Mouse (Mus musculus) gastrocnemius, postnatal 4 days (tissue): ENCODE measurements at regions not wholly inside any gene's neighbourhood (a gene's known extent, or its start where the extent isn't known, plus 50 kb on each side); places are given as distances from the start of the nearest gene placed in this dataset.

Experiments used
- DNase-seq, 2 experiments: peaks; one replicate each; pipeline ENCODE4 v3.0.0; 2021 to 2022; ENCODE audit warnings: low spot score in 2 of 2, mixed read lengths in 2 of 2

DNA sequence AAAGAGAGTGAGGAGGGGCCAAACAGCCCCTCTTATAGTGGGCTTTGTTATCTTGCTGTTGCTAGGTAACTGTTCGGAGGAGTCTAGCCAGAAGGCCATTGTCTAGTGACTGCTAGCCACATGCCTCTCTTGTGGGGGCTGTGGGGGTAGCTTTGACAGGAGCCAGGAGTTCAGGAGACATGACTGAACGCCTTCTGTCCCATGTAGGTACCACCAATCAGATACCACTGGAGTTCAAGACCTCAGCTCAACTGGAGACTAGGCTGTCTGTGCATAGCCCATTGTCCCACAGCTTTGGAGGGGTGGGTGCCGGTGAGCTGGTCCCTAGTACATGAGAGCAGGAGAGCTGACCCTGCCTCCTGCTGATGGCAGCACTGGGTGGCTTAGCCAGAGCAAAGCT is 82.4 kb upstream of the Unc93a2 start:
- DNase-seq = no peak

DNA sequence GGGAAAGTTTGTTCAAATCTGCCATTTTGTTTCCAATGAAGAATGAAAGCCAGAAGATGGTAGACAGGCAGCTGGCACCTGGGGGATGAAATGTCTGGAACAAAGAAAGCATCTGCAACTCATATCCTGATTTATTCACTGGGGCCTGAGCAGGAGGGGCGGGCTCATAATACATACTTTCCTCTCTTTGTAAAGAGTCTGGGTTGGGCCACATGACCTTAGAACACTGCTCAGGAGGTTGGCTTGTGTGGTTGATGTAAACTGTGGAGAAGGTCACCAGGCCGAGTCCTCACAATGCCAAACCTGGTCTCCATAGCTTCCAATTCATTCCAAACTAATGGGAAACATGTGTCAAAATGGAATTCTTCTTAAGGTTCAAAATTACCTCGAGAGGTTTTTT is 79.6 kb upstream of the Unc93a2 start:
- DNase-seq = no peak

- DNase-seq = no peak
These were observed 75.9 kb upstream of the Unc93a2 start for GRCm38 (mm10) chr17:7461164-7461563.

- DNase-seq = peak in 1 of 2 experiments; percentile 30
These were observed 71.7 kb upstream of the Unc93a2 start for GRCm38 (mm10) chr17:7456939-7457338.

DNA sequence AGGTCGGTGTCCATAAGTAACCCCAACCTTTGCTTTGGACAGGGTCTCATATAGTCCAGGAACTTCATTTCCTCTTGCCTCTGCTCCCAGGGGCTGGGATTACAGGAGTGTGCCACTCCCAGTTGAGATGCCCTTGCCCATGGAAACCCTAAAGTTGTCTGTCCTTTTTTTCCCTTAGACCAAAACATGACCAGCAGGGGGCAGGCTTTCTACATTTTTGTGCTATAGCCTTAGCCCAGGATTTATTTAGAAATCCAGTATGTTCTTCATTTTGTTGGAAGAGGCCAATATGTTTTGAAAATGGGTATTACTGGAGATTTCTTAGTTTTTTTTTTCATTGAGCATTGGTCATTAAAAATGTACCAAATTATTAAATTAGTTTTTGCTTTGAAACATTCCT is 58.6 kb upstream of the Unc93a2 start:
- peak; percentile 50 to 73 for DNase-seq

DNA sequence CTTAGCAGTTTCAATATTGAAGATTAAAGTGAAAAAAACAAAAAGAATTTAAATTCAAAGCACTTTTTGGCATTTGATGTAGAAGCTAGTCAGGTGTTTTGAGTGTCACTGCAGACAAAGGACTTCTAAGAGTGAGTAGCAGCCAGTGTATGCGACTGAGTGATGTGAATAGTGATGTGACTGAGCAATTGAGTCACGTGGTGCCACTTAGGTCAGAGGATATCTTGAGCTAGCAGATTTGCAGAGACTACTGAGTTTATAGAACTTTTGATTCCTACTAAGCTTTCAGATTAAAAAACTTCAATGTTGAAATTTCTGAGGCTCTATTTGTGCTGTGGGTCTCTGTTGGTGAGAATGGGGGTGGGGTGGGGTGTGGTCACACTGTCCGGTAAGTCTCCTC is 49.8 kb upstream of the Unc93a2 start:
- no peak for DNase-seq
